Mouse (Mus musculus): ENCODE results near the gene Bri3bp.
"Not testable (repeated sequence)": the region's sequence is repeated elsewhere in the genome, so short reads cannot be mapped to it uniquely, and the experiment has no call there.

The Bri3bp gene

DNA sequence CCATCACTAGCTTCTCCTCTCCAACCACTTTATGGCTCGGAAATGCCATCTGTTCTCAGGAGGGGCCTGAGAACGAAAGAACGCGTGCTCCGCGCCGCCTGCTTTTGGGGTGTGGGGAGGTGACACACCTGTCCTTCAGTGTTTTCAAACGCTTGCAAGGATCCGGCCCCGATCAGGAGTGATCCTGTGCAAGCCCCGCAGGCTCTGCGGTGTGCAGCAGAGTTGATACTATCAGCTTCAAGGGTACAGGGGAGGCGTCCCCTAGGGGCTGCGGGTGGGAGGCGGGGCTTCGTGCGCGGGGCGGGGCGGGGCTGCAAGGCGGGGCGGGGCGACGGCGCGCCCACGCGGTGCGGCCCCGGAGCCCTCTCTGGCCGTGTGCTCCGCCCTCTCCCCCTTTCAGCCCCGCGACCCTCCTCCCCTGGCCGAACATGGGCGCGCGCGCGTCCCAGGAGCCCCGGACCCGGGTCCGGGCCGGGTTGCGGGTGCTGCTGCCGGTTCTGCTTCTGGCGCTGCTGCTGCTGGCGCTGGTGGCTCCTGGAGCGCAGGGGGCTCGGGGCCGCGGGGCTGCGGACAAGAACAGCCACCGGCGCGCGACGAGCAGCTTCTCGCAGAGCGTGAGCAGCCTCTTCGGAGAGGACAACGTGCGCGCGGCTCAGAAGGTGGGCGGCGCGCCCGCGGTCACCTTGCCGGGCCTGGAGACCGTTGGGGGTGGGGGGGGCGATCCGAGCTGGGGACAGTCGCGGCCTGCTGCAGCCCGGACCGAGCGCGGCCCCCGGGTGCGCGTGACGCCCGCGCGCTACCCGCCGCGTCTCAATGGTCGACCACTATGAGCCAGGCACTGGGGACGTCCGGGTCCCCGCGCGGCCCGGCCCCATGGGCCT, at the start of gene Bri3bp:
Bri3bp (plus strand) TSS at position 335 of the 881 bp plus-strand sequence.
- DNase-seq, result peak; percentile 29 to 34

GRCm38 (mm10) chr5:125391609-125392008, 49.8 kb upstream of the Bri3bp start:
- peak; percentile 87 to 89 for DNase-seq

- DNase-seq, result not testable (repeated sequence)
Measured at GRCm38 (mm10) chr5:125392176-125392575, 49.2 kb upstream of the Bri3bp start.

- no peak for DNase-seq
Measured at GRCm38 (mm10) chr5:125392618-125392976, 48.8 kb upstream of the Bri3bp start.

GRCm38 (mm10) chr5:125392977-125393621, 48.3 kb upstream of the Bri3bp start:
- peak; percentile 98 for DNase-seq

GRCm38 (mm10) chr5:125393622-125394603, 47.5 kb upstream of the Bri3bp start:
- DNase-seq, result peak; percentile 90 to 93

DNA sequence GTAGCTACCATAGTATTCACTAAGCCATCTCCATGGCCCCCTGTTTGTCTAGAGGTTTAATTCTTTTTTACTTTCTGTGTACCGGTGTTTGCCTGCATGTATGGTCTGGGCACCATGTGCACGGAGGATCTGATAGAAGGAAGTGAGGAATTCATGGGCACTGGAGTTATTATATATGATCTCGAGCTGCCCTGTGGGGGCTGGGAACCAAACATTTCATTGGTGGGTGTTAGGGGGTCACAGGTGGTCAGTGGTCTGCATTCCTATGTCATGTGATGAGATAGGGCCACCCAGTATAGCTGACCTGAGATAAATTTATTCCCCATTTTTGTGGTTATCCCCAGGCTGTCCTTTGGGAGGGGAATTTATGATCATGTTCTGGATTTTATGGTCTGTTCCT, 46.4 kb upstream of the Bri3bp start:
- no peak for DNase-seq

- peak in 1 of 2 experiments; percentile 56 for DNase-seq
Measured at GRCm38 (mm10) chr5:125400903-125401302, 40.5 kb upstream of the Bri3bp start.

DNA sequence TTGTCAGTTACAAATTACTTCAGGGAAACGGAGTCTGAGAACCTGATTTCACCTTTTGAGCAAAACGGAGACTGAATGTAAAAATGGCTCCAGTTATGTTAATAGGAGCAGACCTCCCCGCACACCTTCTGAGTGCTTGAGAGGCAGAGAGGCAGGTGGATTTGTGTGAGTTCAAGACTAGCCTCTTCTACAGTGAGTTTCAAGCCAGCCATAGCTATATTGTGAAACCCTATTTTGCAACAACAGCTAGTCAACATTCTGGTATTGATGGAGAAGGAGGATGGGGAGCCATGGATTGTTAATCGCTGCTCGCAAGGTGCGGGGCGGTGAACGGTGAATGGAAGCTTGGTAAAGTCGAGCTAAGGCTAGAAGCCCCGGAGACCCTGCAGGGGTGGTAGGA, 38.9 kb upstream of the Bri3bp start:
- no peak for DNase-seq

- DNase-seq, result no peak
Measured at GRCm38 (mm10) chr5:125402991-125403390, 38.4 kb upstream of the Bri3bp start.

DNA sequence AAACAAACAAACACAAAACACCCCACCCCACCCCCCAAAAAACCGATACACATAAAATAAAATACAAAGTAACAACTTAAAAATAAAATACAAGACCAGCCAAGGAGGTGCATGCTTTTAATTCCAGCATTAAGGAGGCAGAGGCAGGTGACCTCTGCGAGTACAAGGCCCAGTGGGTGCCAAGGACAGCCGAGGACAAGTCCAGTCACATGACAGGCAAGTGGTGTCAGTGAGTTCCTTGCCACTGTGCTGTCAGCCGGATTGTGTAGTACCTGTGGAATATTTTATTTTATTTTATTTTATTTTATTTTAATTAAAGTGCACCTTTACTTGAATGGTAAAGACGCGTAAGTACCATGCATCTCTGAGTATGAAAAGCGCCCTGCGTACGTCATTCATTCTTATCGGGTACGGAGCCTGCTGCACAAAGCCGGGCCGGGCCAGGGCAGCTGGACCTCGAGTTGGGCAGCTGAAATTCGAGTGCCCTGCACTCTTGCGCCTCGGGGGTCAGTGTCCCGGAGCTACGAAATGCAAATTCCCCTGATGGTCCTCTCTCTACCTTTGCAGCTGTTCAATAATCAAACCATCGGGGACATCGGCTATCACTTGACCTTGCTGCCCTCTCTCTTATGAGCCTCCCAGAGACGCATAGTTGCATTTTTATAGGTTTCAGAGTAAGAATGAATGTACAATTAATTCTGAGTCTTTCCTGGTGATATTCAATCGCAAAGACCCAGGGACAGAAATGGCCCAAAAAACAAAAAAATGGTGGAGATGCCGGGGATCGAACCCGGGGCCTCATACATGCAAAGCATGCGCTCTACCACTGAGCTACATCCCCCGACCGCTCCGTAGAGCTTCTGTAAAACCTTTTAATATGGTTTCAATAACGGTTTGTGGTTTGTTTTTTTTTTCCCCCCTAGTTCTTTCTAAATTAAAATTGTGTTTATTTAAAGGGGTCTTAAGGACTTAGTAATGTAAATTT, 37.6 kb upstream of the Bri3bp start:
- no peak for DNase-seq

- DNase-seq, result no peak
Measured at GRCm38 (mm10) chr5:125404536-125404902, 36.8 kb upstream of the Bri3bp start.

- DNase-seq, result peak in 1 of 2 experiments; percentile 60
Measured at GRCm38 (mm10) chr5:125404903-125405545, 36.3 kb upstream of the Bri3bp start.

- peak; percentile 85 to 87 for DNase-seq
Measured at GRCm38 (mm10) chr5:125405546-125406248, 35.7 kb upstream of the Bri3bp start.

DNA sequence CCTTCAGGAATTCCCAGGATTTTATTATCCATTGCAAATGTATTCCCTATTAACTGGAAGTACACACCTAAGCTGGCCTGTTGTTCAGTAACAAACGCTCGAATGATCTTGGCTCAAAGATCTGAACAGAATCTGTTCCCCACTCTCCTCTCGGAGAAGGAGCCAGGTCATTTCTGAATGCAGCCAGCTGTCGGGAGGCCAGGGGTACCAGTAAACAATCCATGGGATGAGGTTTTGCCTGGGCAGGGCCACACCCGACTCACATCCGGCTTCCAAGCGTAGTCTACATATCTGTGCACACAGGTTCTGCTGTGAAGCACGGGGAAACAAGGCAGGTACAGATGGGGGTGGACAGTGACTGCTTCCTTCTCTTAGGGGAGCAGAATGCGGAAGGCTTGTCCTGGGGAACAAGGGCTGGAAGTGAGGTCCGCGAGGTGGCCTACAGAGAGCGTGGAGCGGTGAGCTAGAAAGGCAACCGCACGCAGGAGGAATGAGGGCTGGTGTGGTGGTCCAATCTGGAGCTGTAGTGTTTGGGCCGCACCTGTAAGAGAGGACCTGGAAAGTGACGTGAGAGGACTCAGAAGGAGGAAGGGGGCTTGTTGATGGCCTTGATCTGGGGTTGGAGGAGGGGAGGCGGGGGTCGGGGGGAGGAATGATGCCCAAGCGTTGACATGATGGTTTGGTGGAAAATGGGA, 34.9 kb upstream of the Bri3bp start:
- peak; percentile 84 to 87 for DNase-seq

DNA sequence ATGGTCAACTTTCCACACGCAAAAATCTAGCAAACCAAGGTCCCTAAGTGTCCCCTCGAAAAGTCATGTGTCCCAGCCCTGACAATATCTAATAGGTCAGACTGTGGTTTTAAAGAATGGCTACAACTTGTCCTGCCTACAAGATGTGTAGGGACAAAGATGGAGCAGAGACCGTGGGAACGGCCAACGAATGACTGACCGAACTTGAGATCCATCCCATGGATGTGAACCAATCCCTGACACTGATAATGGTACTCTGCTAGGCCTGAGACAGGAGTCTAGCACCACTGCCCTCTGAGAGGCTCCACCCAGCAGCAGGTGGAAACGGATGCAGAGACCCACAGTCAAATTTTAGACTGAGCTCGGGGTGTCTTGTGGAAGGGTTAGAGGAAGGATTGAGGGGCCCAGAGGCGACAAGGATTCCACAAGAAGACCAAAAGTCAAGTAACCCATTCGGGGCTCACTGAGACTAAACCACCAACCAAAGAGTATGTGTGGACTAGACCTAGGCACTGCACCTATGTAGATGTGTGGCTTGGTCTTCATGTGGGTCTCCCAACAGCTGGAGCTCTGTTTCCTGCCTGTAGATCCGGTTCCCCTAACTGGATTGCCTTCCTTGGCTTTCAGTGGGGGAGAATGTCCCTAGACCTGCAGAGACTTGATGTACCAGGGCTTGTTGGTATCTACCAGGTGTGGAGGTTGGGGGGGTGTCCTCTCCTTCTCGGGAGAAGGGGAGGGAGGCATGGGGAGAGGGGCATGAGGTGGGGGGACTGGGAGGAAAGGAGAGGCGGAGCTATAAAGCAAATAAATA, 34.1 kb upstream of the Bri3bp start:
- DNase-seq, result no peak

DNA sequence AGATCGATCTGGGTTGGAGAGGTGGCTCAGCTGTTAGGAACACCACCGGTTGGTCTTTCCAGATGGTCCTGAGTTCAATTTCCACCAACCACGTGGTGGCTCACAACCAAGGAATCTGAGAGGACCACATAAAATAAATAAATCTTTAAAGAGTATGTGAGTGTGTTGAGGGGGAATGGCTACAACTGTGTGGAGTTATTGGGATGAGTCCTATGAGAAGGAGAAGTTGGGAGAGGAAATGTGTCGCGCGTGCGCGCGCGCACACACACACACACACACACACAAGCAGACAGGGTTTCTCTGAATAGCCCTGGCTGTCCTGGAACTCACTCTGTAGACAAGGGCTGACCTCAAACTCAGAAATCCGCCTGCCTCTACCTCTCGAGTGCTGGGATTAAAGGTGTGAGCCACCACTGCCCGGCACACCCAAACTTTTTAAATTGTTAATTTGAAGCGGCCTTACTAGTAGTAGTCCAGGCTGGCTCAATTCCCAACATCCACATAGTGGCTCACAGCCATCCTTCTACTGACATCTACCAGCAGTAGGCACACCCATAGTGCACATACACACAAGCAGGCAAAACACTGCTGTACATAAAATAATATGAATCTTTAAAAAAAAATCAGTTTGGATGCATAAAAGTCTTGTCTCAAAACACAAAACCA, 33.3 kb upstream of the Bri3bp start:
- no peak for DNase-seq

- peak; percentile 75 to 77 for DNase-seq
Measured at GRCm38 (mm10) chr5:125408842-125409241, 32.5 kb upstream of the Bri3bp start.

All from lung, adult 18-20 months (tissue).